Mouse (Mus musculus) kidney, adult 11 months (tissue): ENCODE results near the gene Fam71e1.

ENCODE experiments used
- DNase-seq: peaks from one replicate; pipeline ENCODE4 v3.0.0; 2022

Gene Fam71e1

GRCm38 (mm10) chr7:44501563-44502115 lies 5.3 kb downstream of the Fam71e1 start:
- no peak for DNase-seq

GRCm38 (mm10) chr7:44507491-44507890 lies 11.1 kb downstream of the Fam71e1 start:
- no peak for DNase-seq

GRCm38 (mm10) chr7:44519240-44519913 lies 23.0 kb downstream of the Fam71e1 start:
- no peak for DNase-seq

- DNase-seq, result no peak
Observed at GRCm38 (mm10) chr7:44520990-44521389, 24.6 kb downstream of the Fam71e1 start.

- DNase-seq, result peak; percentile 39
Observed at GRCm38 (mm10) chr7:44521710-44522109, 25.3 kb downstream of the Fam71e1 start.

- DNase-seq, result no peak
Observed at GRCm38 (mm10) chr7:44523056-44523455, 26.7 kb downstream of the Fam71e1 start.

- DNase-seq, result peak; percentile 40
Observed at GRCm38 (mm10) chr7:44524502-44524901, 28.1 kb downstream of the Fam71e1 start, which contains the start of gene Mybpc2. TSS of gene Mybpc2 (minus strand) at chr7:44524656.

- DNase-seq, result peak; percentile 88
Observed at GRCm38 (mm10) chr7:44525126-44525832, 28.9 kb downstream of the Fam71e1 start.

GRCm38 (mm10) chr7:44526414-44527154 lies 30.2 kb downstream of the Fam71e1 start:
- no peak for DNase-seq

GRCm38 (mm10) chr7:44527483-44528398 lies 31.4 kb downstream of the Fam71e1 start:
- peak; percentile 86 for DNase-seq

- no peak for DNase-seq
Observed at GRCm38 (mm10) chr7:44529518-44529917, 33.1 kb downstream of the Fam71e1 start.

- DNase-seq, result no peak
Observed at GRCm38 (mm10) chr7:44530507-44530906, 34.1 kb downstream of the Fam71e1 start.

- DNase-seq, result no peak
Observed at GRCm38 (mm10) chr7:44531207-44531606, 34.8 kb downstream of the Fam71e1 start.

- DNase-seq, result no peak
Observed at GRCm38 (mm10) chr7:44531946-44532732, 35.8 kb downstream of the Fam71e1 start, which contains the start of gene Spib. TSS of gene Spib (minus strand) at chr7:44532071.

- no peak for DNase-seq
Observed at GRCm38 (mm10) chr7:44532918-44533745, 36.8 kb downstream of the Fam71e1 start.

- no peak for DNase-seq
Observed at GRCm38 (mm10) chr7:44533746-44534045, 37.3 kb downstream of the Fam71e1 start.

- no peak for DNase-seq
Observed at GRCm38 (mm10) chr7:44534242-44534641, 37.9 kb downstream of the Fam71e1 start.

- no peak for DNase-seq
Observed at GRCm38 (mm10) chr7:44534656-44535441, 38.5 kb downstream of the Fam71e1 start.
